Mouse (Mus musculus) neural tube, embryonic 11.5 days (tissue): Measurements from ENCODE around the gene Dhrs7b. TPM values are rescaled to one million over a fixed set of nuclear protein-coding genes. Genes with fewer than 3 reads are reported as not detected.
"Not testable (repeated sequence)": the region's sequence is repeated elsewhere in the genome, so short reads cannot be mapped to it uniquely, and the experiment has no call there.

ENCODE experiments used
- ATAC-seq: fragments of 200-750 bp; cut with Nextera tagmentation; 2 replicates; pipeline ENCODE4 v1.8.0; 2017; ENCODE audit warnings: moderate number of reproducible peaks, mild to moderate bottlenecking, moderate TSS enrichment, moderate library complexity; ENCODE audit not compliant: insufficient read depth, low FRiP score, low TSS enrichment
- DNase-seq: peaks from one replicate; pipeline ENCODE4 v3.0.0-alpha.2; 2015; ENCODE audit warnings: low spot score
- H3K27ac ChIP-seq: fragments of 300-500 bp; sonication (generic); 2 replicates; pipeline ENCODE4 v1.5.1; 2014; ENCODE audit warnings: low read depth, mild to moderate bottlenecking, low read length
- H3K27me3 ChIP-seq: fragments of 300-500 bp; sonication (generic); 2 replicates; pipeline ENCODE4 v1.6.1; 2014; ENCODE audit warnings: mild to moderate bottlenecking, low read length, mixed read lengths; ENCODE audit not compliant: control insufficient read depth, insufficient read depth
- H3K36me3 ChIP-seq: fragments of 300-500 bp; sonication (generic); 2 replicates; pipeline ENCODE4 v1.6.1; 2014; ENCODE audit warnings: mild to moderate bottlenecking, low read length, moderate library complexity, mixed read lengths; ENCODE audit not compliant: control insufficient read depth, insufficient read depth
- H3K4me1 ChIP-seq: fragments of 300-500 bp; sonication (generic); 2 replicates; pipeline ENCODE4 v1.6.1; 2014; ENCODE audit warnings: low read length, mixed read lengths; ENCODE audit not compliant: control insufficient read depth, insufficient read depth
- H3K4me2 ChIP-seq: fragments of 300-500 bp; sonication (generic); 2 replicates; pipeline ENCODE4 v1.6.1; 2014; ENCODE audit warnings: low read depth, mild to moderate bottlenecking, moderate library complexity
- H3K4me3 ChIP-seq: fragments of 300-500 bp; sonication (generic); 2 replicates; pipeline ENCODE4 v1.5.1; 2014; ENCODE audit warnings: low read depth, low read length
- H3K9ac ChIP-seq: fragments of 300-500 bp; sonication (generic); 2 replicates; pipeline ENCODE4 v1.6.1; 2014; ENCODE audit warnings: mild to moderate bottlenecking, low read length
- H3K9me3 ChIP-seq: fragments of 300-500 bp; sonication (generic); 2 replicates; pipeline ENCODE4 v1.6.1; 2016; ENCODE audit warnings: low read length; ENCODE audit not compliant: control insufficient read depth
- WGBS: fragments of 180-500 bp; shearing (Covaris S2); extraction: QIAGEN DNeasy Blood & Tissue Kit; methylation state at CpG from one replicate; pipeline ENCODE4 v1.1.7; 2014; 5-methylcytosine and 5-hydroxymethylcytosine counted together
- polyA plus RNA-seq: library from polyadenylated mRNA; unstranded; fragments of >200 nt; fragmentation: Nextera tagmentation; extraction: Ambion mirVana; gene quantifications from 2 replicates; pipeline ENCODE4 v1.2.1, GENCODE M21; 2014

Gene Dhrs7b
- polyA plus RNA-seq, 1 experiment from 2014 or later, result 24.3 TPM

DNA sequence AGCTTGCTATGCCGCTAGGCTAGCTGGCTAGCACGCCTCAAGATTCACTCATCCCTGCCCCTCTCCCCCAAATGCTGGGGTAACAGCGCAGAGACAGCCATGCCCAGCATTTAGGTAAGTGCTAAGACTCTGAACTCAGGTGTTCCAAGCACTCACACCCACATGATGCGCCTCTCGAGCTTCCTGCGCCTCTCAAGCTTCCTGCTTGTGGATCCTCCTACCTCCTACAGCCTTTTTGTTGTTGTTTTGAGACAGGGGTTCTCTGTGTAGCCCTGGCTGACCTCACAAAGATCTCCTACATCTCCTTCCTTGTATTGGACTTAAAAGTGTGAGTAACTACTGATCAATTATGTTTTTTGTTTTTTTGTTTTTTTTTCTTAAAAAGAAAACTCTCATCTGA, 42.7 kb downstream of the Dhrs7b start:
- ATAC-seq, result no peak
- Histone ChIP-seq H3K9me3 (no peaks in the 10 kb centered on the region), H3K36me3 (no peaks in the 10 kb centered on the region), H3K4me3 (no peak overlapping the region), H3K27me3 (no peaks in the 10 kb centered on the region), H3K4me1 (peaks cover 7% of the 10 kb centered on the region), H3K4me2 (no peak overlapping the region), H3K9ac (no peak overlapping the region), H3K27ac (no peak overlapping the region)
- 91% methylated on average over 6 of the region's 6 CpGs for WGBS
- DNase-seq, result no peak

DNA sequence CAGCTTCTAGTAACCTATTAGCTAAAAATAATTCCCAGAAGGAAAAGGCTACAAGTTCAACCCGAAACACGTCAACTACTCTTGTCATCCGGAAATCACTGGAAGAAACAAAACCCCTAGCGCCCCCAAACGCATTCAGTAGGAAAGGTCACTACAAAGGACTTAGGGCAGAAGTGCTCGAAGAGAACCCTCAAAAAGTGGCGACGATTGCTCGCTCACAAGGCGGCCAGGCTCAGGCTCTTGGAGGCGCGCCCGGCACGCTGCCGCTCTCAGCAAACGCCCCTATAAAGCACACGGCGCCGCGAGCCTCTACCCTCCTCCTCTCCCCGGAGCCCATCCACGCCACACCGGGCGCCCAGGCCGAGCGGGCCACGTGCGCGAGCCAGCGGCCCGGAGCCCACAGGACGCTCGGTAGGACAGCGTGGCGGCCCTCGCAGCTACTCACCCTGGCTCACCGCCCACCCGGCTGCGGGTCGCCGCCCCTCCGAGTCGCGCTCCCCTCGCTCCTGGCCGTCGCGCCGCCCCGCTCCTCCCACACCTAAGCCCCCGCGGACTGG, 47.7 kb downstream of the Dhrs7b start:
- H3K36me3 ChIP-seq, result no peaks in the 10 kb centered on the region
- peak; percentile 54 for ATAC-seq
- peak overlapping the region; percentile 68 for H3K4me2 ChIP-seq
- peak; percentile 59 for DNase-seq
- H3K9ac ChIP-seq, result peak overlapping the region; percentile 87
- H3K4me3 ChIP-seq, result peak overlapping the region; percentile 99
- H3K4me1 ChIP-seq, result peaks cover 7% of the 10 kb centered on the region
- no peaks in the 10 kb centered on the region for H3K27me3 ChIP-seq
- H3K27ac ChIP-seq, result peak overlapping the region; percentile 72
- no peaks in the 10 kb centered on the region for H3K9me3 ChIP-seq
- WGBS, result 0% methylated on average over 46 of the region's 52 CpGs

DNA sequence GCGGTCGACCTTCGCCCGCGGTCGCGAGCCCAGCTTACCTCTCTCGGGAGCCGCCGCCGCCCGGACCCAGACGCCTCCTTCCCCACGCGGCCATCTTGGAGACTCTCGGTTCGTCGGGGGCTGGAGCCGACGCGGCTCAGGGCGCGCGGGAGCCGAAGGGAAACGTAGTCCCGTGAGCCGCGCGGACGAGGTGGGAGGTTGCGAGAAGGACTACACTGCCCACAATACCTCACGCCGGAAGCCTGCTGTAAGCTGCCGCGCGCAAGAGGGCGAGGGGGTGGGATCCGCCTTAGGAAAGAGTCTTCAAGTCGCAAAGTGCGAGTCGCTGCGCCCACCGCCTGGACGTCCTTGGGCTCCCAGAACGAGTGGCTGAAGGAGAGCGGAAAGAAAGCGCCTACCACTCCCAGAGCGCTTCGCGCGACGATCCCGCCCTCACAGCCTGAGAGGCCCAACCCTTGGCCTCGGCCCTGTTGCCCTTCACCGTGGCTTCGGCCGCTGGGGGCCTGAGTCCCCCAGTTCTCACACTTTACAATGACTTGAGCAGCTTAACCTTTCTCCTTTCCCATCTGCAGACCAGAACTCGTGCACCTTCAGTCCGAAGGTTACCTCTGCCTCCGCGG, 48.4 kb downstream of the Dhrs7b start, which contains the start of gene Tmem11:
TSS of gene Tmem11 (minus strand) at position 598 of the 620 bp plus-strand sequence.
- H3K4me1 ChIP-seq, result peaks cover 7% of the 10 kb centered on the region
- WGBS, result under 1% methylated on average over 60 of the region's 62 CpGs
- DNase-seq (peak; percentile 97), ATAC-seq (peak; percentile 98)
- no peaks in the 10 kb centered on the region for H3K27me3 ChIP-seq
- peak within 1 kb of the TSS; percentile 72 for H3K27ac ChIP-seq
- H3K36me3 ChIP-seq, result no peaks in the 10 kb centered on the region
- H3K4me2 ChIP-seq, result peak within 1 kb of the TSS; percentile 68
- no peaks in the 10 kb centered on the region for H3K9me3 ChIP-seq
- H3K4me3 ChIP-seq, result peak within 1 kb of the TSS; percentile 99
- peak within 1 kb of the TSS; percentile 87 for H3K9ac ChIP-seq

GRCm38 (mm10) chr11:60879423-60879822, 49.0 kb downstream of the Dhrs7b start:
- Histone ChIP-seq H3K9me3 (no peaks in the 10 kb centered on the region), H3K9ac (peak overlapping the region; percentile 87), H3K4me1 (peaks cover 7% of the 10 kb centered on the region), H3K27ac (peak overlapping the region; percentile 72; the same call in 1 of the 2 replicates), H3K27me3 (no peaks in the 10 kb centered on the region), H3K4me2 (peak overlapping the region; percentile 68), H3K4me3 (peak overlapping the region; percentile 99), H3K36me3 (no peaks in the 10 kb centered on the region)
- DNase-seq (peak; percentile 63), ATAC-seq (no peak)
- 2% methylated on average over 11 of the region's 11 CpGs for WGBS

DNA sequence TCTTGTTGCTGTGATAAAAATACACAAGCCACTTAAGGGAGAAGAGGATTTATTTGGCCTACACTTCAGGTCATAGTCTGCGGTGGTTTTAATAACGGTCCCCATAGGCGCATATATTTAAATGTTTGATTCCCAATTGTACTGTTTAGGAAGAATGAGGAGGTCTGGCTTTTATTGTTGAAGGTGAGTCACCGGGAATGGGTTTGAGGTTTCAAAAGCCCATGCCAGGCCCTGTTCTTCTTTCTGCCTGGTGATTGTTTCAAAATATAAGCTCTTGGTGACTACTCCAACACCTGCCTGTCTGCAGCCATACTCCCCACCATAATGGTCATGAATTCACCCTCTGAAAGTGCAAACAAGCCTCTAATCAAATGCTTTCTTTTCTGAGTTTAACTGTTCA, 50.1 kb downstream of the Dhrs7b start:
- Histone ChIP-seq H3K27me3 (no peaks in the 10 kb centered on the region), H3K36me3 (no peaks in the 10 kb centered on the region), H3K27ac (no peak overlapping the region), H3K4me2 (no peak overlapping the region), H3K9ac (no peak overlapping the region), H3K9me3 (no peaks in the 10 kb centered on the region), H3K4me3 (no peak overlapping the region), H3K4me1 (peaks cover 7% of the 10 kb centered on the region)
- DNase-seq, result no peak
- 93% methylated on average over 4 of the region's 4 CpGs for WGBS
- no peak for ATAC-seq

DNA sequence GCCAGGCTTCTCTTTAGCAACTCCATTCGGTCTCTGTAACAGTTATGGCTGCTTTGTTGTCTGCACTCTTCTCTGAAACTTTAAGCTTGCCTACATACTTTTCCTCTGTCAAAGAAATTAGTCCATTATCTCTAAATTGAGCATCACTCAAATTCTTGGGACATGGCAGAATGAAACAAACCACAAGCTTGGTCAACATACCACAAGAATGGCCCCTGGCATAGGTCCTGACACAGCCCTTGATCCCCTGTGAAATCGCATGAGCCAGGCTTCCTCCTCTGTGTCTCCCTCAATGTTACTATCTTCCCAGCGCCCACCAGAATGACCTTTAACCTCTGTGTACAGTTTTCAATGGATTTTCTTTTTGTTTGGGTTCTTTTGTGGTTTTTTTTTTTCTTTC, 52.0 kb downstream of the Dhrs7b start:
- 75% methylated on average over 3 of the region's 3 CpGs for WGBS
- no peak overlapping the region for H3K4me2 ChIP-seq
- H3K36me3 ChIP-seq, result no peaks in the 10 kb centered on the region
- H3K27me3 ChIP-seq, result no peaks in the 10 kb centered on the region
- ATAC-seq (no peak), DNase-seq (no peak)
- no peaks in the 10 kb centered on the region for H3K4me1 ChIP-seq
- H3K9ac ChIP-seq, result no peak overlapping the region
- no peaks in the 10 kb centered on the region for H3K9me3 ChIP-seq
- H3K27ac ChIP-seq, result no peak overlapping the region
- H3K4me3 ChIP-seq, result no peak overlapping the region

GRCm38 (mm10) chr11:60886986-60887385, 56.6 kb downstream of the Dhrs7b start:
- not testable (repeated sequence) for H3K9me3 ChIP-seq, DNase-seq
- 84% methylated on average over 2 of the region's 3 CpGs for WGBS

DNA sequence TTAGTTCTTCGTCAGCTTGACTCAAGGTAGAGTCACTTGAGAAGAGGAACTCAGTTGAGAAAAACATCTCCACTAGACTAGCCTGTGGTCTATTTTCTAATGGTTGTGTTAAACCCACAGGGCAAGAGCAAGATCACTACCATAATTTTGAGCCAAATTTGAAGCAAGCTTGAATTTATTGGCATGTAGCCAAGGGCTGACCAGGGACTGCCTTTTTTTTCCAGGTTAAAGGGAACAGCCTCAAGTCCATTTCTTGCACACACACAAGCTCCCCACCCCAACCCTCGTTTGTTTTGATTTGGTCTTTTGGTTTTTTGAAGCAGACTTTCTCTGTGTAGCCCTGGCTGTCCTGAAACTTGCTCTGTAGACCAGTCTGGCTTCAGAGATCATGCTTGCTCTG, 59.4 kb downstream of the Dhrs7b start:
- Histone ChIP-seq H3K27ac (no peak overlapping the region), H3K4me3 (no peak overlapping the region), H3K36me3 (no peaks in the 10 kb centered on the region), H3K9me3 (no peaks in the 10 kb centered on the region), H3K9ac (no peak overlapping the region), H3K27me3 (no peaks in the 10 kb centered on the region), H3K4me2 (no peak overlapping the region), H3K4me1 (no peaks in the 10 kb centered on the region)
- DNase-seq (no peak), ATAC-seq (no peak)
- 71% methylated on average over 2 of the region's 2 CpGs for WGBS

More at GRCm38 (mm10) chr11:60886986-60887385, 56.6 kb downstream of the Dhrs7b start:
- not testable (repeated sequence) for H3K27me3 ChIP-seq, H3K4me3 ChIP-seq, H3K27ac ChIP-seq, H3K9ac ChIP-seq, H3K36me3 ChIP-seq, H3K4me1 ChIP-seq, H3K4me2 ChIP-seq, ATAC-seq

DNA sequence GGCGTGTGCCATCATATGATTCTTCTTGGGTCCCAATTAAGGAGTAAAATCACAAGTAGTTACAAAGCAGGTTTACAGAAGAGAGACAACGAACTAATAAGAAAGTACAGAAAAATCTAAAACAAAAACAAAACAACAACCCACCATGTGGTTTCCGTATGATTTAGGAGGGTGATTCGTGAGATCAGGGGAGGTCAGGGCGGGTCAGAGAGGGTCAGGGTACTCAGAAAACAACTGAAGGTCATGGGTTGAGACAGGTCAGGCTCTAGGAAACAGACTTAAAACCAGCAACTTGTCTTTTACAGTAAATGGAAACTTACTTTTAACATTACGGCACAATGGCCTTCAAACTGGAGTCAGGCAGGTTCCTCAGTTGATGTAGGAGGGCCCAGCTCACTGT, 59.9 kb downstream of the Dhrs7b start:
- H3K4me1 ChIP-seq, result no peaks in the 10 kb centered on the region
- WGBS, result 63% methylated on average over 6 of the region's 6 CpGs

More for the DNA sequence above, 59.9 kb downstream of the Dhrs7b start:
- Histone ChIP-seq H3K27ac (no peak overlapping the region), H3K36me3 (no peaks in the 10 kb centered on the region), H3K9ac (no peak overlapping the region), H3K9me3 (no peaks in the 10 kb centered on the region), H3K27me3 (no peaks in the 10 kb centered on the region), H3K4me3 (no peak overlapping the region), H3K4me2 (no peak overlapping the region)
- no peak for DNase-seq
- no peak for ATAC-seq
